Mouse (Mus musculus): Measurements from ENCODE around the gene Tecpr2. TPM values are rescaled to one million over a fixed set of nuclear protein-coding genes. Genes with fewer than 3 reads are reported as not detected.

Tecpr2 gene
- polyA plus RNA-seq, 1 experiment from 2014 or later: 1.9 TPM

DNA sequence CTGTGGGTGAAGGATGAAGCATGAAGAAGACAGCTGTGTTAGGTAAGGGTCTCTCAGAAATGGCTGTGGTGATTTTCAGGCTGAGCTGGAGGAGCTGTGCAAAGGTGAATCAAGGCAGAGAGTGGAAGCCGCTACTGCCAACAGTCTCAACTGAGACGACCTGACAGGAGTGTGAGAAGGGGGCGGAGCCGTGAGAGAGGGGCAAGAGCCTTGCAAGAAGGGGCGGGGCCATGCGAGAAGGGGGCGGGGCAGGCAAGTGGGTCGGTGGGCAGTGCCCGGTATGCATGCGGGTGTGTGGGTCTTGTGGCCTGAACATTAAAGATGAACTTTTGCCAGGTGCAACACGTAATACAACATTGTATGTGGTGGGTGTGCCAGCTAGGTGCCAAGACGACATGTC, 105.6 kb downstream of the Tecpr2 start:
- 26% methylated on average over 12 of the region's 12 CpGs for WGBS
- Histone ChIP-seq H3K4me3 (ENCODE audit: low read depth, low read length) (no peak overlapping the region), H3K9ac (replicated peaks; ENCODE audit: low read depth) (no peak overlapping the region), H3K27me3 (replicated peaks; ENCODE audit: insufficient read depth, low read length) (no peaks in the 10 kb centered on the region), H3K9me3 (ENCODE audit: low read length) (no peaks in the 10 kb centered on the region), H3K27ac (ENCODE audit: low read length) (no peak overlapping the region), H3K4me1 (ENCODE audit: insufficient read depth, low read depth, low read length) (peaks cover 5% of the 10 kb centered on the region), H3K36me3 (ENCODE audit: insufficient read depth, low read length) (no peaks in the 10 kb centered on the region), H3K4me2 (replicated peaks; ENCODE audit: low read depth, low read length) (no peak overlapping the region)
- DNase-seq (ENCODE audit: low spot score) (no peak), ATAC-seq (no peak)
- TF ChIP-seq CTCF (IDR thresholded peaks at IDR 0.05) (no peak), EP300 (IDR thresholded peaks at IDR 0.05) (no peak)

DNA sequence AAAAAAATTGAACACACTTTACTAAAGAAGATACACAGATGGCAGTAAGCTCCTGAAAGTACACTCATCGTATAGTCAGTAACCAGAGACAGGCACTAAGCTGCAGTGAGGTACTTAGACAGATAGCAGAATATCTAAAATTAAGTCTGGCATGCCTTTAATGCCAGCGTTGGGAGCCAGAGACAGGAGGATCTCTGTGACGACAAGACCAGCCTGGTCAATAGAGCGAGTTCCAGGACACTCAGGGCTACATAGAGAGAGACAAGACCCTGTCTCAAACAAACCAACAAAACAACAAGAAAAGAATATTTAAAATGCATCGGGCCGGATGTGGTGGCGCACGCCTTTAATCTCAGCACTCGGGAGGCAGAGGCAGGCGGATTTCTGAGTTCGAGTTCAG, 109.0 kb downstream of the Tecpr2 start:
- Histone ChIP-seq H3K27ac (ENCODE audit: low read length) (no peak overlapping the region), H3K27me3 (replicated peaks; ENCODE audit: insufficient read depth, low read length) (no peaks in the 10 kb centered on the region), H3K4me1 (ENCODE audit: insufficient read depth, low read depth, low read length) (no peaks in the 10 kb centered on the region), H3K4me2 (replicated peaks; ENCODE audit: low read depth, low read length) (no peak overlapping the region), H3K9me3 (ENCODE audit: low read length) (no peaks in the 10 kb centered on the region), H3K4me3 (ENCODE audit: low read depth, low read length) (no peak overlapping the region), H3K36me3 (ENCODE audit: insufficient read depth, low read length) (no peaks in the 10 kb centered on the region), H3K9ac (replicated peaks; ENCODE audit: low read depth) (no peak overlapping the region)
- ATAC-seq (no peak), DNase-seq (ENCODE audit: low spot score) (no peak)
- no peak for TF ChIP-seq CTCF (IDR thresholded peaks at IDR 0.05)
- no peak for TF ChIP-seq EP300 (IDR thresholded peaks at IDR 0.05)
- 98% methylated on average over 11 of the region's 11 CpGs for WGBS

DNA sequence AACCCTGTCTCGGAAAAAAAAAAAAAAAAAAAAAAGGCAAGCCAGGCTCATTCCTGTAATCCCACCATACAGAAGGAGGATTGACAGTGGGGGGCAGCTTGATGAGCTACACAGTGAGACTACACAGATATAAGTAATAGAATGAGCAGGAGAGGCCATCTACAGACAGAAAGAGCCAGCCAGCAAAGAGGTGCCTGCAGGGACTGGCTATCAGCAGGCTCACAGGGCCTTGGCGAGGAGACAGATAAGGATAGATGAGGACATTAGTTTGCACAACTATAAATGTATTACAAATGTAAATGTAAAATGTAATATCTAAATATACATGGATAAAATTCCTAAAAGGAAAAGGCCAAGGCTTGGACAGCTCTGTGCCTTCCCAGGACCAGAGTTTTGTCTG, 110.8 kb downstream of the Tecpr2 start:
- no peaks in the 10 kb centered on the region for H3K27me3 ChIP-seq (replicated peaks; ENCODE audit: insufficient read depth, low read length)
- TF ChIP-seq EP300 (IDR thresholded peaks at IDR 0.05) (no peak), CTCF (IDR thresholded peaks at IDR 0.05) (no peak)
- no peaks in the 10 kb centered on the region for H3K4me1 ChIP-seq (ENCODE audit: insufficient read depth, low read depth, low read length)
- WGBS: 80% methylated on average over 2 of the region's 2 CpGs
- H3K4me3 ChIP-seq (ENCODE audit: low read depth, low read length): no peak overlapping the region
- no peaks in the 10 kb centered on the region for H3K9me3 ChIP-seq (ENCODE audit: low read length)
- DNase-seq (ENCODE audit: low spot score) (no peak), ATAC-seq (no peak)
- H3K9ac ChIP-seq (replicated peaks; ENCODE audit: low read depth): no peak overlapping the region
- H3K4me2 ChIP-seq (replicated peaks; ENCODE audit: low read depth, low read length): no peak overlapping the region
- no peak overlapping the region for H3K27ac ChIP-seq (ENCODE audit: low read length)
- no peaks in the 10 kb centered on the region for H3K36me3 ChIP-seq (ENCODE audit: insufficient read depth, low read length)

GRCm38 (mm10) chr12:111000956-111001355, 111.9 kb downstream of the Tecpr2 start:
- DNase-seq (ENCODE audit: low spot score) (no peak), ATAC-seq (no peak)
- H3K36me3 ChIP-seq (ENCODE audit: insufficient read depth, low read length): no peaks in the 10 kb centered on the region
- H3K9ac ChIP-seq (replicated peaks; ENCODE audit: low read depth): no peak overlapping the region
- TF ChIP-seq EP300 (IDR thresholded peaks at IDR 0.05) (no peak), CTCF (IDR thresholded peaks at IDR 0.05) (no peak)
- no peak overlapping the region for H3K4me3 ChIP-seq (ENCODE audit: low read depth, low read length)
- 87% methylated on average over 7 of the region's 7 CpGs for WGBS
- H3K9me3 ChIP-seq (ENCODE audit: low read length): no peaks in the 10 kb centered on the region
- no peaks in the 10 kb centered on the region for H3K4me1 ChIP-seq (ENCODE audit: insufficient read depth, low read depth, low read length)
- H3K27me3 ChIP-seq (replicated peaks; ENCODE audit: insufficient read depth, low read length): no peaks in the 10 kb centered on the region
- no peak overlapping the region for H3K4me2 ChIP-seq (replicated peaks; ENCODE audit: low read depth, low read length)
- no peak overlapping the region for H3K27ac ChIP-seq (ENCODE audit: low read length)

- no peak for DNase-seq (ENCODE audit: low spot score)
- H3K4me3 ChIP-seq (ENCODE audit: low read depth, low read length): no peak overlapping the region
- no peak for TF ChIP-seq EP300 (IDR thresholded peaks at IDR 0.05)
- no peak for TF ChIP-seq CTCF (IDR thresholded peaks at IDR 0.05)
- H3K4me2 ChIP-seq (replicated peaks; ENCODE audit: low read depth, low read length): no peak overlapping the region
- H3K9ac ChIP-seq (replicated peaks; ENCODE audit: low read depth): no peak overlapping the region
- no peaks in the 10 kb centered on the region for H3K27me3 ChIP-seq (replicated peaks; ENCODE audit: insufficient read depth, low read length)
- peaks cover 10% of the 10 kb centered on the region; the same call in 1 of the 2 replicates for H3K4me1 ChIP-seq (ENCODE audit: insufficient read depth, low read depth, low read length)
- H3K27ac ChIP-seq (ENCODE audit: low read length): no peak overlapping the region
- no peak for ATAC-seq
- H3K36me3 ChIP-seq (ENCODE audit: insufficient read depth, low read length): no peaks in the 10 kb centered on the region
- WGBS: 62% methylated on average over 9 of the region's 9 CpGs
- H3K9me3 ChIP-seq (ENCODE audit: low read length): no peaks in the 10 kb centered on the region
Measured at GRCm38 (mm10) chr12:111004142-111004541, 115.1 kb downstream of the Tecpr2 start.

- Histone ChIP-seq H3K4me3 (ENCODE audit: low read depth, low read length) (no peak overlapping the region), H3K9me3 (ENCODE audit: low read length) (no peaks in the 10 kb centered on the region), H3K27me3 (replicated peaks; ENCODE audit: insufficient read depth, low read length) (no peaks in the 10 kb centered on the region), H3K9ac (replicated peaks; ENCODE audit: low read depth) (no peak overlapping the region), H3K27ac (ENCODE audit: low read length) (no peak overlapping the region), H3K4me2 (replicated peaks; ENCODE audit: low read depth, low read length) (no peak overlapping the region), H3K36me3 (ENCODE audit: insufficient read depth, low read length) (no peaks in the 10 kb centered on the region), H3K4me1 (ENCODE audit: insufficient read depth, low read depth, low read length) (peaks cover 14% of the 10 kb centered on the region; the same call in 1 of the 2 replicates)
- ATAC-seq (no peak), DNase-seq (ENCODE audit: low spot score) (no peak)
- TF ChIP-seq EP300 (IDR thresholded peaks at IDR 0.05) (no peak), CTCF (IDR thresholded peaks at IDR 0.05) (no peak)
- 74% methylated on average over 6 of the region's 6 CpGs for WGBS
Measured at GRCm38 (mm10) chr12:111005803-111006202, 116.7 kb downstream of the Tecpr2 start.

DNA sequence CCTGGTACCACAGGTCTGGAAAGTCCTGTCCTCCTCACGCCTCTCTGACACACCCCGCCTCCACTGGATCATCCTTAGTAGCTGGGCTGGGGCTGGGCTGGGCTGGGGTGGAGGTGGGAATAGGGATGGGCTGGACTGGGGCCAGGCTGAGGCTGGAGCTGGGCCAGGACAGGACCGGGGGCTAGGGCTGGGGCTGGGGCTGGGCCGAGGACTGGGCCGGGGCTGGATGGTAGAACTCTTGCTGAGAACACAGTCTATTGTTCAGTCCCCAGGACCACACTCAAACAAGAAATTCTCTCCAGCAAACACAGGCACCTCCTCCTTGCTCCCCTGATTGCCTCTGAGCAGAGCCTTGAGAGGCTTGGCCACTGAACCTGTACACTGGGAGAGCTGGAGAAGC, 117.3 kb downstream of the Tecpr2 start:
- WGBS: 52% methylated on average over 4 of the region's 5 CpGs
- no peak overlapping the region; the same call in 1 of the 2 replicates for H3K27ac ChIP-seq (ENCODE audit: low read length)
- TF ChIP-seq EP300 (IDR thresholded peaks at IDR 0.05): no peak
- TF ChIP-seq CTCF (IDR thresholded peaks at IDR 0.05): no peak
- H3K4me1 ChIP-seq (ENCODE audit: insufficient read depth, low read depth, low read length): peaks cover 14% of the 10 kb centered on the region; the same call in 1 of the 2 replicates
- no peaks in the 10 kb centered on the region for H3K9me3 ChIP-seq (ENCODE audit: low read length)
- H3K4me2 ChIP-seq (replicated peaks; ENCODE audit: low read depth, low read length): no peak overlapping the region
- H3K36me3 ChIP-seq (ENCODE audit: insufficient read depth, low read length): no peaks in the 10 kb centered on the region
- no peaks in the 10 kb centered on the region for H3K27me3 ChIP-seq (replicated peaks; ENCODE audit: insufficient read depth, low read length)
- no peak overlapping the region for H3K4me3 ChIP-seq (ENCODE audit: low read depth, low read length)
- no peak overlapping the region for H3K9ac ChIP-seq (replicated peaks; ENCODE audit: low read depth)
- ATAC-seq: no peak
- DNase-seq (ENCODE audit: low spot score): no peak
